Mouse (Mus musculus): ENCODE data around the gene Bptf.
"Not testable (repeated sequence)": the region's sequence is repeated elsewhere in the genome, so short reads cannot be mapped to it uniquely, and the experiment has no call there.

Gene Bptf

GRCm38 (mm10) chr11:107054870-107055269, 77.1 kb downstream of the Bptf start:
- no peak for DNase-seq (ENCODE audit: low spot score)

- DNase-seq (ENCODE audit: low spot score) = no peak
Observed at GRCm38 (mm10) chr11:107046766-107047620, 84.9 kb downstream of the Bptf start.

- no peak for DNase-seq (ENCODE audit: low spot score)
Observed at GRCm38 (mm10) chr11:107045546-107045945, 86.4 kb downstream of the Bptf start.

- peak; percentile 73 for DNase-seq (ENCODE audit: low spot score)
Observed at GRCm38 (mm10) chr11:107044321-107044720, 87.6 kb downstream of the Bptf start.

GRCm38 (mm10) chr11:107043361-107043760, 88.6 kb downstream of the Bptf start:
- DNase-seq (ENCODE audit: low spot score) = no peak

GRCm38 (mm10) chr11:107041396-107041795, 90.5 kb downstream of the Bptf start:
- DNase-seq (ENCODE audit: low spot score) = no peak

GRCm38 (mm10) chr11:107039417-107039816, 92.5 kb downstream of the Bptf start:
- DNase-seq (ENCODE audit: low spot score) = no peak

- DNase-seq (ENCODE audit: low spot score) = no peak
Observed at GRCm38 (mm10) chr11:107034085-107034810, 97.7 kb downstream of the Bptf start.

- no peak for DNase-seq (ENCODE audit: low spot score)
Observed at GRCm38 (mm10) chr11:107031635-107032034, 100.3 kb downstream of the Bptf start.

GRCm38 (mm10) chr11:107029536-107029935, 102.4 kb downstream of the Bptf start:
- DNase-seq (ENCODE audit: low spot score) = no peak

- DNase-seq (ENCODE audit: low spot score) = no peak
Observed at GRCm38 (mm10) chr11:107028754-107029153, 103.2 kb downstream of the Bptf start.

- no peak for DNase-seq (ENCODE audit: low spot score)
Observed at GRCm38 (mm10) chr11:107028275-107028618, 103.7 kb downstream of the Bptf start.

- peak; percentile 86 for DNase-seq (ENCODE audit: low spot score)
Observed at GRCm38 (mm10) chr11:107027431-107028274, 104.3 kb downstream of the Bptf start.

- no peak for DNase-seq (ENCODE audit: low spot score)
Observed at GRCm38 (mm10) chr11:107026554-107027430, 105.1 kb downstream of the Bptf start.

- peak; percentile 40 for DNase-seq (ENCODE audit: low spot score)
Observed at GRCm38 (mm10) chr11:107025411-107026321, 106.3 kb downstream of the Bptf start, which contains the start of gene 1810010H24Rik. TSS of gene 1810010H24Rik (plus strand) at chr11:107025681.

- no peak for DNase-seq (ENCODE audit: low spot score)
Observed at GRCm38 (mm10) chr11:107024406-107024805, 107.5 kb downstream of the Bptf start.

- DNase-seq (ENCODE audit: low spot score) = peak; percentile 83
Observed at GRCm38 (mm10) chr11:107022050-107022683, 109.8 kb downstream of the Bptf start.

GRCm38 (mm10) chr11:107019722-107020121, 112.2 kb downstream of the Bptf start:
- not testable (repeated sequence) for DNase-seq (ENCODE audit: low spot score)

GRCm38 (mm10) chr11:107019318-107019717, 112.6 kb downstream of the Bptf start:
- DNase-seq (ENCODE audit: low spot score) = no peak

GRCm38 (mm10) chr11:107018606-107019005, 113.3 kb downstream of the Bptf start:
- DNase-seq (ENCODE audit: low spot score) = no peak
